Mouse (Mus musculus): Measurements from ENCODE around the gene Foxp1.
A peak's percentile ranks its signal among the peaks of the same experiment; 100 is the strongest.

Foxp1 gene

DNA sequence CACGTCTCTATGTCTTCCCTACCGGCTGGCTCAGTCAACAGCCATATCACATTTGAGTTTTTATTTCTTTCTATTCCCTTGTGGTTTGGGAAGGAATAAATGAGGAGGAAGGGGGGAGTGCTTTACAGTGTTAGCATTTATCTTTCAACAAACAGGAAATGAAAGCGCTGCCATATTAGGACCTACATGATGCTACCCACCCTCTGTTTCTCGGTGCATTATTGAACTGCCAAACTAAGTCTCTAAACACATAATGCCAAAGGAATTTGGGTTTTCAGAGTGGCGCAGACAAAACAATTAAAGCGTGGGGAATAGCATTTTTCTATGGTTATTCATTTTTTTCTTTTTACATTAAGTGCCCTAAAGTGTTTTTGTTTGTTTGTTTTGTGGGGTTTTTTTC, 566.8 kb downstream of the Foxp1 start:
- no peak for DNase-seq (ENCODE audit: low read depth, low spot score)

DNA sequence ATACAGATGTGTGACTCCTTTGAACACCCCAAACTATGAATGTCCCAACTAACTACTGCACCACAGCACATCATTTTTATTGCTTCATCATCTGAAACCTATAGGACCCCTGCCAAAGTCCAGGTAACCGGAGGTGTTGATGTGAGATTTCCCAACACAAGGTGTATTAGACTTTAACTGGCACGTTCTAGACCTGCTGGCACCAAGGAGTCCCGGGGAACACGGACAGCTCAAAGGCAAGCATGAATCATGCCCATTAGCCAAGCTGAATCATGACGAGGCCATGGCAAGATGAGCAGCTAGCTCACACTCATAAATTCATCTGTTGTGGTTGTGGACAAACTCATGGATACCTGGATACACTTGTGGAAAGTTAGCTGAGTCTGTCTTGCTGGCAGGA, 568.1 kb downstream of the Foxp1 start:
- no peak for DNase-seq (ENCODE audit: low read depth, low spot score)

DNA sequence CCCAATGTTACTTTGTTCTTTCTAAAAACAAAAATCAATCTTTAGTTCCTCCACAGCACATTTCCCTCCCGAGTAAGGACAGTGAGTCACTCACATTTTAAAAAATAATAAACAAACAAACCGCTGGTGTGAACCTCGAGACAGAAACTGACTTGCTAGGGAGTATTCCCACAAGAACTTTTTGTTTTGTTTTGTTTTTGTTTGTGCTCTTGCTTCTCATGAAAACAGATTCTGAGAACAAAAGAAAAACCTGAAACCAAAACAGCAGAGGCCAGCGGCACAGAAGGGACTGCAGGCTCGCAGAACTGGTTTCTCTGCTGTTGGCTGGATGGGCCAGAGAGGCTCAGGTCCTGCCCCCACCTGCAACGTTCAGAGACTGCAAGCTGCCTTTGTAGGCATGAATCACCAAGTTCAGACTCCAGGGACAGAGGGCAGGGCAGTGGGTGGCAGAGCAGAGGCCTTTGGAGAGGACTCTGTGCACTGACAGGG, 572.8 kb downstream of the Foxp1 start:
- DNase-seq (ENCODE audit: low read depth, low spot score): no peak

DNA sequence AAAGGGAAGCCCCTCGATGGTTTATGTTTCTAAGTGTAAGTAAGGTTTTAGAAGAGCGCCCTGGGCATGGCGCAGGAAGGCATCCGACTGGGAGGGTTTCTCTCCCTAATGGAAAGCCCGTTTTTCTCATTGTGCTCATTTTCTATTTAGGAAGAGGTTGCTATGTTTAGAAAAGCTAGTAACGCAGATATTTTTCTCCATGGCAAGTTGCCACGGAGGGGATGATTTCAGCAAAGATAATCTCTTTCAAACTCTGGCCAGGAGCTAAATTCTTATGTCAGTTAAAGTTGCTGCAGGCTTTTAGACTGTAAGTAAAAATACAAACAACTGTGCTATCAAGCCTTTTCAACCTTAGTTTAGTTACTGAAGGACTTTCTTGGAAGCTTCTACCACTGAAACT, 573.2 kb downstream of the Foxp1 start:
- DNase-seq (ENCODE audit: low read depth, low spot score): no peak

DNA sequence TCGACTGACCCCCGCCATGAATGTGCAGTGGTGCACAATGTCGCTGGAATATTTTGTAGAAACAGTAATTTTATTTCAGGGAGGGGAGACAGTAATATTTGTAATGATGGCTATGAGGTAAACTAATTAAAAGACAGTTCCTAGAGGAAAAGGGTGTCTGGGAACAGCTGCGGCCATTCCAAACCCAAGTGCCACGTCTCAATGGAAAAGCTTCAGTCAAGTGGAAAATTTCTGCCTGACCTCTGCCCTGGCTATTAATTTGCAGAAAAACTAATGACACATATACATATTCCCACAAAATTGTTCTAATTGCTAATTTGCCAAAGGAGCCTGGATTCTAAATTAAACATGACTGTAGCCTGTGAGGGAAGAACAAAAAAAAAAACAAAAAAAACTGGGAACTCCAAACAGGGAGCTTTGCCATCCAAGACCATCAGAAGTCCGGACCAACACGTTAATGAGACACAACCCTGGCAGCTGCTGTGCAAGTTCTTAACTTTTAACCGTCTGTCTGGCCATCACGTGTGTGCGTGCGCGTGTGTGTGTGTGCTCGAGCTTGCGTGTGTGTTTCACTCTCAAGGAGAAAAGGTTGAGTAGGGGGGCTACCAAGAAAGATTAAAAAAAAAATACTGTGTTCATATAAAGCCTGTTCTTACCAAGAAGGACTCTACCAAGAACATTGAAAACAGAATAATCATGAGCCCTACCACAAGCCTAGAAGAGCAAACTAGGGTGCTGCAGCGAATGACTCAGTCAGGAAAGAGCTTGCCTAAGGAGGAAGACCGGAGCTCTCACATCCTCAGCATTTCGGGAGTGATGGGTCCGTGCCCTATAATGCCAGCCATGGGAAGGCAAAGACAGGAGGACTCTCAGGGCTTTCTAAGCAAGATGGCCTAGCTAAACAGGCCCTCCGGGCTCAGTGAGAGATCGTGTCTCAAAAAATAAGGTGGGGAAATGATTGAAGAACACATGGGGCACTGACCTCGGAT, 574.1 kb downstream of the Foxp1 start:
- DNase-seq (ENCODE audit: low read depth, low spot score): no peak

DNA sequence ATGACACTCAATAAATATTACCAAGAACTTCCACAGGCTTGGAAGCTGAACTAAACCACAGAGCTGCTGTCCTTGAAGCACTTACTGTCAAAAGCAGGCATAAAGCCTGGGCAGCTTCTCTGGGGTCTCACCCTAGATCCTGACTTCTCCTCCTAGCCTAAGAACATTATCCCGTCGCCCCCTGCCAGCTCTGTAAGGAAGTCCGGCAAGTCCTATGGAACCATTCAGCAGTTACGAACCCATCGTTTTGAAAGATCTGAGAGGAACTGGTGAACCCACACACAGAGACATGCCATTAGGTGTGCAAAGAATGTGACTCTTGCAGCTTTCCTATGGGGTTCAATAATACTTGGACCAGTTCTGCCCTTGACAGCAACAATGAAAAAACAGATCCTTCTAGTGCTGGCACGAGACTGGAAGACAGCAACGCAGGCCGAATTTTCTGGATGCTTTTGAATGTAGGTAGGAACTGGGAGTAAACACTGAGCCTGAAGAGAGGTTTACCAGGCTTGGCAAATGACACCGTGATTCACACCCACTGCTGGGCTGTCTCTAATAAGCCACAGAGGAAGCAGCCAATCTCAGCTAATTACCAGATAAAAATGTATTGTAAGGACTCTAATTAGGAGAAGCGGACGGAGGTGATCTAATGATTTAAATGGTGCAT, 574.9 kb downstream of the Foxp1 start:
- DNase-seq (ENCODE audit: low read depth, low spot score): no peak

DNA sequence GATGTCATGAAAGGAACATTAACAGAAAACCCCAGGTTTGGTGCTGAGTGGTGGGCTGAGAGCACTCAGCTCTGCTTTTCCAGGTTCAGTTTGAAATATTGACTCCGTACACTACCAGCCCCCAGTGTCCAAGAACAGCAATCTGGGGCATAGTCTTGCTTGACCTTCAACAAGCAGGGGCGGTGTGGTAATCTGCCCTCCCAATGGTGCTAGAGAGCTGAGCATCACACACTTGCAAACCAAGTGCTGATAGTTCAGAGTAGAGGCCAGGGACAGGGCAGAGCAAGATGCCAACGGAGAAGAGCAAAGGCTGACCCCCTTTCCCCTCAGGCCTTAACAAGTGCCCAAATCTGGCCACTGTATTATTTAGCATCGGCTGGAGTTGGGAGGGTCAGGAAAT, 575.8 kb downstream of the Foxp1 start:
- DNase-seq (ENCODE audit: low read depth, low spot score): no peak

DNA sequence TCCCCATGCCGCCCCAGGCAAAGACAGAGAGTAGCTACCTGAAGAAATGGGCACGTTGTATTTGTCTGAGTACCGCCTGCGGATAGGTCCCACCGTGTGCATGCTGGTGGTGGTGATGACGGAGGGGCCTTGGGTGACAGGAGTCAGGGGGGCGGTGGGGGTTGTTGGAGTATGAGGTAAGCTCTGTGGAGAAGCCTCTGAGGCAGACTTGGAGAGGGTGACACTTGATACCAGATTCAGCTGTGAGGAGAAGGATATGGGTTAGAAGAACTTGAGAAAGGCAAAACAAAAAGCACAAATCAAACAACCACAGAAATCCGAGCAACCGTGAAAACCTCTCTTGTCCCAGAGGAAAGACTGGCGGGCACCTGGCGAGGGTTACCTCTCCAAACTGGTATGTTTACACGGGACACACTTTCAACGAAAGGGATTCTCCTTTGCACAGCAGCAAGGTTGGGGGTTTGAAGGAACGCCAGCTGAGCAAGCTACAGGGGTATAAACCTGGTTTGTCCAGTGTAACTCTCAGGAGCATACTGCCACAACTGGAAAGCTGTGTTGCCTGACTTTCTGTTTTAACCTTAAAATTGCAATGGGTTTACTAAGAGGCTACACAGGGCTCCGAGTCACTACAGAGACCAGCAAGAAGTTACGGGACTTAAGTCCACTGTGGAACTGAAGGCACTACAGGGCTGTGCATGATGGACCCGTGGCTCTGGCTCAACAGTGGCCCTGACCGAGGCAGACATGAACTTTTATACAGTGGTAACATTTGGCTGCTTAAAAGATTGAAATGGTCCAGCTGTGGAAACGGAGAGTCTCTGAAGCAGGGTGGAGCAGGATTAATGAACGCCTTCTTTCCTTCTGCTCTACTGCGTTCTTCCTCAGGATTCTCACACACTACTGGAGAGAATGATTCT, 576.8 kb downstream of the Foxp1 start:
- no peak for DNase-seq (ENCODE audit: low read depth, low spot score)

DNA sequence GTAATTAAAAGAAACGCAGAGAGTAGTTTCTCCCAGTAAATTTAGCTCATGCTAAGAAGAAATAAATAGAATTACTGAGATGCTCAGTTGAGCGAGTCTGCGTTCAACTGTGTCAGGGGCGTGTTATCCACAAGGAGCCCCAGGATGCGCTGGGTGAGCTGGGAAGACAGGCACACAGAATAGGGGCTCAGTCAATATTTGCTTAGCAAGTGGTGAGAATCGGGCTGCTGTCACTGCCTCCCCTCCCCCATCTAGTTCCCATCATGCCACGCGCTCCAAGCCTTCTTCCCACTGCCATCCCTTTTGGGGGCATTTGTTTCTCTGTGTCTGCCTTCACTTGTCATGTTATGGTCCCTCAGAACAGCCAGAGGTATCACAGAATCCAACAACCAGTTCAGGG, 584.2 kb downstream of the Foxp1 start:
- no peak for DNase-seq (ENCODE audit: low read depth, low spot score)

DNA sequence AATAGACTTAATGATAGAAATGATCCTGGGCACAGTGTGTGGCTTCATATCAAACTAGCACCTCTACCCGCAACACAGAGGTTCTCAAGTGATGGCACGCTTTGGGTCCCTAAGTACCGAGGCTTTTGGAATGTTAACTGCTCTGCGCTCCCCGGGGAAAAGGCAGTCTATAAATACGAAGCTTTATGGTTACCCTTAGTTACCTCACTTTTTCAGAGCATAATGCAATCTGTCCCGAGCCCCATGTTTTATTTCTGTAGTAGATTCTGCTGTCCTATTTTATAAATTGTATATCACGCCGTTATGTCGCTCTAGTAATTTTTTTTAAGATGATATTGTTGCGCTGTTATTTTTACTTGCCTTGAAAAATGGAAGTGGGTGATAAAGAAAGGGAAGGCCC, 585.0 kb downstream of the Foxp1 start:
- DNase-seq (ENCODE audit: low read depth, low spot score): no peak

DNA sequence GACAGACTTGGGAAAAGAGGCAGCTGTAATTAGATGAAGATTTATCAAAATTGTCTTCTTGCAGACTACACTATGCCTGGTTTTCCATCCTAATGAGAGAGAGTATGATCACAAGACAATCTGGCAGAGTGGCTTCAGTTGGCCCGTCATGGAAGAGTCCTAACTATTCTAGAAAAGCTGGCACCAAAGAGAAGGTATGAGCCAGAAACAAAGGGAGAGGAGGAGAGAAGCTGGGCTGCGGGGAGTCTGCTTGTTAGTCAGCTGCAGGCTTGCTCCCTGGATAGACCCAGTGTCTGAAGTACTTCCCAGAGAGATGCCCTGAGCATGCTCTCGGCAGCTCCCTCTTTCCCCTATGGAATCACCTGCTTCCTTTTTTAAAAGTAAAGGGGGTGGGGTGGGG, 586.1 kb downstream of the Foxp1 start:
- no peak for DNase-seq (ENCODE audit: low read depth, low spot score)

DNA sequence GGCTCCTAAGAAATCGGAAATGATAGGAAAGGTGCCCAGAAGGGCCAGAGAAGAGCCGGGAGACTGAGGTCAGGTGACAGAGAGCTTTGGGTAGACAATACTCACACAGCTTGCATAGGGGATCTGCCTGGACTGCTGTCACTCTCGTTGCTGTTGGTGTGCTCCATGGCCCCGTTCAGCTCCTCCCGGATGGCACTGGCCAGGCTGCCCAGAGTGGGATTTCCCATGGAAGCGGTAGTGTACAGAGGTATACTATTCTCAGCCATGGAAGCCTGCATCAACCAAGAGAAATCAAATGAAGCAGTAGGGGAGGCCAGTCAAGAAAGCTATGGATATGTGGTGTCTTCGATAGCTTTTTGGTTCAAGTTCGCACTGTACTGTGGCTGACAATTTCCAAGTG, 587.4 kb downstream of the Foxp1 start:
- DNase-seq (ENCODE audit: low read depth, low spot score): no peak

DNA sequence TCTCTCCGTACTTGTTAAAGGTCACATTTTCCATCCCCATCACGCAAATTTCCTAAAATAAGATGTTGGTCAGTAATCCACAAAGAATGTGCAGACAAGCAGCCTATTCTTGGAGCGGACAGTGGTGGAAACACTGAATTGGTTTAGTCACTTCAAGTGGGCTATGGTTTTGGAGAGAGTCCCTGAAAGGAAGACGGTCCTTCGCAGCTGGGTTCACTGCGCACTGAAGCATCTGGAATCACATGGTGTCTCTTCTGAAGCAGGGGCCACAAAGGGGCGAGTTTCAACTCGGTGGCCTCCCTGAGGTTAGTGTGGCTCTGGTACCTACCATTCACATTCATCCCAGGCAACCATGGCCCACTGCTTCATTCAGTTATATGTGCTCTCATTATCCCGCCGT, 588.1 kb downstream of the Foxp1 start:
- DNase-seq (ENCODE audit: low read depth, low spot score): no peak

DNA sequence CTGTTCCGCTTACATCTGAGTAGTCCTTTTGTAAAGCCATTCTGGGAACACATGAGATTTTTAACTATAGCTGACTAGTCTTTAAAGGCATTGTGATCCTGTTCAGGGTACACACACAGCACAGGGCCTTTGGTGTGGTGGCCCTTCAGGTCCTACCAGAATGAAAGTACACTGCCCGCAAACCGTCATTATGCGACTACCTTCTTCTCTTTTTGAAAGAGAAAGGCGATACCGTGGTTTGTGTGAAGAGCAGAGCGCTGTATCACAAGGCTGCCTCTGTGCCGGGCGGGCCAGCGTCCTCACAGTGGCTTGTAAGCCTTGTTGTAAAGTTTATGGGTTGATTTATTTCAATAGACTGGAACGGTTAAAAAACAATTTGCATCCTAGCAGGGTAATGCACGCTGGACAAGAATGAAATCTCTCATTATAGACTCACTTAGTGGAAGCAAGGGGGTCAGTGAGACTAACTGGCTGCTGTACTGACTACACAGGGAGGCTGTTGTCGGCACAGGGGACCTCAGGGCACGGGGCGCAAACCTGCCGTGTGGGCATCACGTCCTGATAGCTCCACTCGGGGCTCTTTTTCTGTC, 589.3 kb downstream of the Foxp1 start:
- DNase-seq (ENCODE audit: low read depth, low spot score): peak; percentile 19

DNA sequence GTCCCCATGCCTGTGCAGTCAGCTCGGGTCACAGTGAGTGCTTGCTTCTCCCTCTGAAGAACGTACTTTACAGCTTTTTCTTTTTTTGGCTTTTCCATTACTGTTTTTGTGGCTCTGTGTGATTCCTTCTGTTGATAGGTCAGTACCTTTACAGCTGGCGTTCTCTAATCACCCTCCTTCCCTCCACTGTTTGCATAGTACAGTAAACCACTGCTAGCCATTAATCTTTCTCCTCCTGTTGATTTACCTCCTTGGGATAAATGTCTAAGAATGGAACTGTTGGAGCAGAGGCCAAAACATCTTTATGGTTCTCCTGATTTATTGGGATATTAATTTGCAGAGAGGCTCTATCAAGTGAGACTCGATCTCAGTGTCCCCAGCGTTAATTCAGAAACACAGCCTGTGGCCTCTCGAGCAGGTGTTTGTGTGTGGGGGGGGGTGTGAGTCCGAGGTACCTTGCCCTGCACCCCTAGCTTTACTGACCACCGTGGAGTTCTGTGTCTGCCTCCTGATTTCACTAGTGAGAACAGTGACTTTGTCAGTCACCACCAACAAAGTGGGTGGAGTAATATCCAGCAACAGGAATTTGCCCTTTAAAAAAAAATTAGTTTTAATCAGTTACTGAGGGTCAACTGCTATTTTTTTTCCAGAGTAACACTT, 590.5 kb downstream of the Foxp1 start:
- no peak for DNase-seq (ENCODE audit: low read depth, low spot score)

DNA sequence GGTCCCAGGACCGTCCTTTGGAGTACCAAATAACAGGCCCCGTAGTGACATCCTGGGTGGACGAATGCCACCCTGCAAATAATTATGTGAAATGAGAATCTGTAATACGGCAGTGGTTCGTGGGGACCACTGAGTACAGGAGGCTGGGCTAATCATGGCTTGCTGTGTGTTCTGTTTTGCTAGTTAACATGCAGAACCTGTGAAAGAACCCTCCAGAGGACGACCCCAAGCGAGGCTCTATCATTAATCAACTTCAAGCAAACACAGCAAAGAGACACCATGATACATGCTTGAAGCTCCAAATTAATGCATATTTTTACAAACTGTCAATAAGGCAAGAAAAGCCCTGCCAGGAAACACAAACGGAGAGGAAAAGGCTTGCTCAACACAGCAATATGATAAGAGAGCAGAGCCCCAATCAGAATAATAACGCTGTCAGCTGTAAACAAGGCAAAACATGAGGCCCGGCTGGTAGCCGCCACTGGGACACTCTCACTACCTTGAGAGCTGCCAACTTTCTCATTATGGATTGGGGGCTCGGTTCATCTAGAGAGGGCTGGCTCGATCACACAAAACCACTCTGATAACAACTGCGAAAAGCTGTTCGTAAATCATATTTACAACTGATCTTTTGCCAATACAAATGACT, 591.7 kb downstream of the Foxp1 start:
- no peak for DNase-seq (ENCODE audit: low read depth, low spot score)

DNA sequence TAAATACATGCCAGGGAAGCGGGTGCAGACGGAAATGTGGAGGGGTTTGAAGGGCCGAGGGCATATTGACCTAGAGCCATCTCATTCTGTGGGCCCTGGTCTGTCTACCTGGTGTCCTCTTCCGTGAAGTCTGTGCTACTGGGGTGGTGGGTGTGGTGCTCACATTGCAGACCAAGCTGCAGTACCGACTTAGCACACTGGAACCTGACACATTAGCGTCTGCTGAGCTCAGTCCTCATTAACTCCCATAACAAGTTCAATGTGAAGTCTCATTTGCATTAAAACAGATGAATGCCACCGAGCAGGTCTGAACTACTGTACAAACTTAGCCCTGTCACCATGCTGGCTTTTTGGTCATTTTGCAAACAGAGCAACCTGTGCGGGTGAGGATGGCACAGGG, 594.2 kb downstream of the Foxp1 start:
- DNase-seq (ENCODE audit: low read depth, low spot score): no peak

DNA sequence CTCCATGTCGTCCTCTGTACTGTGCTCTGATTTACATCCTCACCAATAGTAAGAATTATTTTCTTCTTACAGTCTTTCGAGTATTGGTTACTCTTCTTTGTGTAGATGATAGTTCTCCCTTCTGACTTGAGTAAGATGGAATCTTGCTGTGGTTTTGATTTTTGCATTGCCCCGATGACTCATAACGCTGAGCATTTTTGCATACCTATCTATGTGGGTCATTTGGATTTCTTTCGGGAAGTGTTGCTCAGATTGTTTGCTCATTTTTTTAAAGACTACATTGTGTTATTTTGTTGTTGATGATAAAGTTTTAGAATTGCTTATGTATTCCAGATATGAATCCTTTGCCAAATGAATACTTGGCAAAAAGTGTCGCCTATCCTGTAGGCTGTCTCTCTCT, 621.3 kb downstream of the Foxp1 start:
- no peak for DNase-seq (ENCODE audit: low read depth, low spot score)

DNA sequence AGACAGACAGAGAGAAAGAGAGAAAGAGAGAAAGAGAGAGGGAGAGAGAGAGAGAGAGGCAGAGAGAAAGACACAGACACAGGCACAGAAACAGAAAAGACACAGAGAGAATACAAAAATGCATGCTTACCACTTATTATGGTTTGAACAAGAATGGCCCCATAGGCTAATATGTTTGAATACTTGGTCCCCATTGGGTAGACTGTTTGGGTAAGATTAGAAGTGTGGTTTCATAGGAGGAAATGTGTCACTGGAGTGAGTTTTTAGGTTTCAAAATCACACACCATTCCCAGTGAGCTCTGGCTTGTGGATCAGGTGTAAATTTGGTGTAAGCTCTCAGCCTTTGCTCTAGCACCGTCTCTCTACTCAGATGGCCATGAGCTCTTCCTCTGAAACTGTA, 644.3 kb downstream of the Foxp1 start:
- DNase-seq (ENCODE audit: low read depth, low spot score): no peak

DNA sequence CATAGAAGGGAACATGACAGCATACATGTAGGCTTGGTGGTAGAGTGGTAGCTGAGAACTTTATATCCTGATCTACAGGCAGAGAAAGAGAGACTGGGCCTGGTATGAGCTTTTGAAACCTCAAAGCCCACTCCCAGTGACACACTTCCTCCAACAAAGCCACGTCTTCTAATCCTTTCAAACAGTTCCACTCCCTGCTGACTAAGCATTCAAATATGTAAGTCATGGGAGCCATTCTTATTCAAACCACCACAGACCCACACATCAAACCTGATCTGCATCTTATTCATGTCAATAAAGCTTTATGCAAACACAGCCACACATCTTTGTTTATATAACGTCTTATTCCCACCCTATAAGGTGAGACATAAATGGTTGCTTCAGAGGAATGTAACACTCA, 646.1 kb downstream of the Foxp1 start:
- DNase-seq (ENCODE audit: low read depth, low spot score): no peak

Data from embryo, embryonic 11.5 days (tissue).